Mouse (Mus musculus) heart, postnatal 0 days (tissue): Measurements from ENCODE around the gene Evpl. TPM values are rescaled to one million over a fixed set of nuclear protein-coding genes. Genes with fewer than 3 reads are reported as not detected.

Source experiments
- ATAC-seq: fragments of 200-750 bp; cut with Nextera tagmentation; 2 replicates; pipeline ENCODE4 v1.8.0; 2017; ENCODE audit warnings: low read depth, moderate number of reproducible peaks, moderate library complexity; ENCODE audit not compliant: insufficient read depth
- DNase-seq: peaks from one replicate; pipeline ENCODE4 v3.0.0-alpha.2; 2016; ENCODE audit warnings: low spot score
- H3K27ac ChIP-seq: fragments of 300-500 bp; sonication (generic); 2 replicates; pipeline ENCODE4 v1.5.1; 2014; ENCODE audit warnings: low read depth, mild to moderate bottlenecking
- H3K27me3 ChIP-seq: fragments of 300-500 bp; sonication (generic); 2 replicates; pipeline ENCODE4 v1.6.1; 2014; ENCODE audit warnings: low read length, mixed read lengths; ENCODE audit not compliant: control insufficient read depth, insufficient read depth
- H3K36me3 ChIP-seq: fragments of 300-500 bp; sonication (generic); replicated peaks from 2 replicates; pipeline ENCODE4 v1.6.1; 2014; ENCODE audit warnings: low read length, mixed read lengths; ENCODE audit not compliant: control insufficient read depth, insufficient read depth
- H3K4me1 ChIP-seq: fragments of 300-500 bp; sonication (generic); 2 replicates; pipeline ENCODE4 v1.6.1; 2014; ENCODE audit warnings: antibody characterized with exemption; ENCODE audit not compliant: control insufficient read depth, insufficient read depth
- H3K4me2 ChIP-seq: fragments of 300-500 bp; sonication (generic); 2 replicates; pipeline ENCODE4 v1.6.1; 2014; ENCODE audit warnings: low read depth, mild to moderate bottlenecking, low read length, moderate library complexity
- H3K4me3 ChIP-seq: fragments of 300-500 bp; sonication (generic); 2 replicates; pipeline ENCODE4 v1.5.1; 2014; ENCODE audit warnings: low read depth, low read length
- H3K9ac ChIP-seq: fragments of 300-500 bp; sonication (generic); replicated peaks from 2 replicates; pipeline ENCODE4 v1.6.1; 2014; ENCODE audit warnings: low read depth, low read length, mixed read lengths
- H3K9me3 ChIP-seq: fragments of 300-500 bp; sonication (generic); replicated peaks from 2 replicates; pipeline ENCODE4 v1.6.1; 2016; ENCODE audit warnings: low read length; ENCODE audit not compliant: control insufficient read depth
- CTCF ChIP-seq: IDR thresholded peaks from 2 replicates; pipeline ENCODE4 v1.5.1; 2016; ENCODE audit warnings: antibody characterized with exemption, control low read depth, low read depth
- EP300 ChIP-seq: IDR thresholded peaks from 2 replicates; pipeline ENCODE4 v1.6.1; 2016; ENCODE audit warnings: antibody characterized with exemption, low read depth
- WGBS: fragments of 180-500 bp; shearing (Covaris S2); extraction: QIAGEN DNeasy Blood & Tissue Kit; methylation state at CpG from one replicate; pipeline ENCODE4 v1.1.7; 2014; 5-methylcytosine and 5-hydroxymethylcytosine counted together
- polyA plus RNA-seq: library from polyadenylated mRNA; unstranded; fragments of >200 nt; fragmentation: Nextera tagmentation; extraction: Ambion mirVana; gene quantifications from 2 replicates; pipeline ENCODE4 v1.2.1, GENCODE M21; 2015
- total RNA-seq: library from RNA; depleted of rRNA; stranded (reverse); fragments of >200 nt; gene quantifications from 2 replicates; pipeline ENCODE4 v1.2.3, GENCODE M21; 2014; ENCODE audit warnings: low replicate concordance

The Evpl gene
- total and polyA plus RNA-seq, 2 experiments from 2014 or later = 0.45 to 3.4 TPM

GRCm38 (mm10) chr11:116196866-116197583, 40.9 kb downstream of the Evpl start:
- H3K9ac ChIP-seq = 0 out of 2 replicates have a peak overlapping the region, but pooled peaks have one; percentile 11
- H3K27ac ChIP-seq = no peak overlapping the region
- no peak for DNase-seq
- no peak for TF ChIP-seq CTCF
- TF ChIP-seq EP300 = no peak
- peak overlapping the region; percentile 70; the same call in 1 of the 2 replicates for H3K4me2 ChIP-seq
- 94% methylated on average over 18 of the region's 18 CpGs for whole genome bisulfite sequencing
- H3K27me3 ChIP-seq = no peaks in the 10 kb centered on the region
- no peaks in the 10 kb centered on the region for H3K9me3 ChIP-seq
- H3K4me3 ChIP-seq = peak overlapping the region; percentile 67; the same call in 1 of the 2 replicates
- no peak for ATAC-seq
- H3K4me1 ChIP-seq = peaks cover 6% of the 10 kb centered on the region
- H3K36me3 ChIP-seq = peaks cover 11% of the 10 kb centered on the region; the same call in 1 of the 2 replicates

DNA sequence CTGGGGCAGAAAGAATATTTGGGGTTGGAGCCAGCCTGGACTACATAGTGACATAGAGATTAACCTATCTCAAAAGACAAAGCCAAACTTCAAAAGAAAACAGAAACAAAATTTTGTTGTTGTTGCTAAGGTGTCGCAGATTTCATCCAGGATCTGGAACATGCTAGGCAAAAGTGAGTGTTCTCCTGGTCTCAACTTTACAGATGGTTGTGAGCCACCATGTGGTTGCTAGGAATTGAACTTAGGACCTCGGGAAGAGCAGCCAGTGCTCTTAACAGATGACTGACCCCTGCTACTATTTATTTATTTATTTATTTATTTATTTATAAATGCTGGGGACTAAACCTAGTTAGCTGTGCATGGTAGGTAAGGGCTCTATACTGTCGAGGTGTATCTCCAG, 41.5 kb downstream of the Evpl start:
- WGBS = 82% methylated on average over 3 of the region's 3 CpGs
- Histone ChIP-seq H3K9me3 (no peaks in the 10 kb centered on the region), H3K4me1 (peaks cover 6% of the 10 kb centered on the region), H3K9ac (no peak overlapping the region), H3K36me3 (peaks cover 16% of the 10 kb centered on the region), H3K27ac (no peak overlapping the region), H3K27me3 (no peaks in the 10 kb centered on the region), H3K4me2 (no peak overlapping the region), H3K4me3 (no peak overlapping the region)
- no peak for TF ChIP-seq EP300
- TF ChIP-seq CTCF = no peak
- no peak for DNase-seq
- ATAC-seq = no peak

DNA sequence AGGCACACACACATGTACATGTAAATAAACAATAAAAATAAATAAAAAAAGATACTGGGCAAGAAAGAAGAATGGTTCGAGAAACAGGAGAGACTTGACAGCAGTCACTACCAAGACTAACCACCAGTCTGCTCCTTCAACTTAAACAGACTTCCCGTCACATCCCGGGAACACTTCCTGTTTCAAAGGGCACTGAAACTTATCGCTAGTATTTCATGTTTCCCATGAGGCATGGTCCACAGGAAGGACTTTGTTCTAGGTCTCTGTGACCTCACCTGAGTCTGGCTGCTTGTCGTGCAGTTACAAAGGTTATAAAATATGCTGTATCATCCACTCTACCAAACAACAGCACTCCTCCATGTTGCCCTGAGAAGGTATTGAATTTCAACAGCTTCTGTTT, 42.6 kb downstream of the Evpl start:
- no peak for ATAC-seq
- WGBS = 56% methylated on average over 5 of the region's 5 CpGs
- Histone ChIP-seq H3K27ac (peak overlapping the region; percentile 21; the same call in 1 of the 2 replicates), H3K36me3 (peaks cover 26% of the 10 kb centered on the region), H3K27me3 (no peaks in the 10 kb centered on the region), H3K4me1 (peaks cover 6% of the 10 kb centered on the region), H3K4me2 (no peak overlapping the region; the same call in 1 of the 2 replicates), H3K9me3 (no peaks in the 10 kb centered on the region), H3K4me3 (no peak overlapping the region), H3K9ac (no peak overlapping the region)
- peak; percentile 20 for DNase-seq
- no peak for TF ChIP-seq CTCF
- TF ChIP-seq EP300 = no peak

DNA sequence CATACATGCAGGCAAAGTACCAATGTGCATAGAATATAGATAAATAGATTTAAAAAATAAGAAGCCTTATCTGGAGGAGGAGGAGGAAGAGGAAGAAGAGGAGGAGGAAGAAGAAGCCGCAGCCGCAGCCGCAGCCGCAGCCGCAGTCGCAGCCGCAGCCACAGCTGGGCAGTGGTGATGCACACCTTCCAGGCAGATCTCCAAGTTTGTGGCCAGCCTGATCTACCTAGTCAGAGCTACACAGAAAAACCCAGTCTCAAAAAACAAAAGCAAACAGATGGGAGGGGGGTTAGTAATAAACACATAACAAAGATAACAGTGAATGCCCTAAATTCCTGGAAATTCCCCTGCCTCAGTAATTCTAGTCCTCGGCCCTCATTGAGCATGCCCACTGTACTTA, 43.3 kb downstream of the Evpl start:
- H3K9ac ChIP-seq = no peak overlapping the region

GRCm38 (mm10) chr11:116187226-116187930, 50.5 kb downstream of the Evpl start:
- Histone ChIP-seq H3K4me1 (peaks cover 14% of the 10 kb centered on the region), H3K36me3 (peaks cover 73% of the 10 kb centered on the region), H3K4me2 (no peak overlapping the region), H3K9me3 (no peaks in the 10 kb centered on the region), H3K9ac (no peak overlapping the region), H3K4me3 (no peak overlapping the region), H3K27me3 (no peaks in the 10 kb centered on the region), H3K27ac (peak overlapping the region; percentile 39; the same call in 1 of the 2 replicates)
- TF ChIP-seq EP300 = no peak
- no peak for TF ChIP-seq CTCF
- DNase-seq = no peak
- WGBS = 52% methylated on average over 11 of the region's 11 CpGs
- ATAC-seq = no peak

More for the DNA sequence above, 43.3 kb downstream of the Evpl start:
- no peak for TF ChIP-seq CTCF
- TF ChIP-seq EP300 = no peak
- no peaks in the 10 kb centered on the region for H3K9me3 ChIP-seq
- no peak overlapping the region for H3K4me3 ChIP-seq
- peaks cover 6% of the 10 kb centered on the region for H3K4me1 ChIP-seq
- DNase-seq (no peak), ATAC-seq (no peak)
- H3K27me3 ChIP-seq = no peaks in the 10 kb centered on the region
- H3K4me2 ChIP-seq = no peak overlapping the region
- H3K36me3 ChIP-seq = peaks cover 32% of the 10 kb centered on the region
- 92% methylated on average over 8 of the region's 8 CpGs for WGBS
- H3K27ac ChIP-seq = 0 out of 2 replicates have a peak overlapping the region, but pooled peaks have one; percentile 10
